Mouse (Mus musculus): ENCODE data around the gene H2-DMa.

DNA sequence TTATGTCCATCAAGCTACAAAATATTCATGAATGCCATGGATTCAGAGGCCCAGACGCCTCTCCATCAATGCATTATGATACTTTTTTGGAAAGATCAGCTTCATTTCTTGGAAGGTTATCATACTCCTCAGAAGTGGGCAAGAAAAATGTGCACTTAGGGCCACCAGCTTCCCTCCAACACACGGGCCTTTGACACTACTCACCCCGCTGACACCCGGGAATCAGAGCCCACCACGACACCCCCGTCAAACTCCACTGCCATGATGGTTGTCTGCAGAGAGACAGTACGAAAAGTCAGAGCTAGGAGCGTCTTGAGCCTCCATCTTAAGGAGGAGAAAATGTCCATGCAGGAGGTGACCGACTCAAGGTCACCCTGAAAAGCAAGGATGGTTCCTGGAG lies 66.2 kb downstream of the H2-DMa start:
- TF ChIP-seq CTCF (conservative IDR thresholded peaks at IDR 0.05; ENCODE audit: low read length) = no peak
- TF ChIP-seq NANOG (IDR thresholded peaks at IDR 0.05; ENCODE audit: borderline replicate concordance, low read length) = no peak
- no peak for TF ChIP-seq POU5F1 (IDR thresholded peaks at IDR 0.05; ENCODE audit: borderline replicate concordance, low read length)
